Comparison of ENCODE assay signal across 37 mouse cellular contexts in genomic region chr19:25729103-25729502, GRCm38 (mm10). TPM values are rescaled to one million over a fixed set of nuclear protein-coding genes. Genes with fewer than 3 reads are reported as not detected.
"Had no signal": no experiment of that assay in that cellular context is flagged by ENCODE, and none has a peak within 500 bp of the region (broad histone marks: within the 10 kb centered on the region; RNA-seq: fewer than 3 reads in every experiment).

No protein-coding gene starts in this region.

- H3K27ac ChIP-seq: heart, embryonic 10.5 days; heart, embryonic 13.5 days; heart, embryonic 15.5 days; hindbrain, embryonic 10.5 days; hindbrain, embryonic 12.5 days; hindbrain, embryonic 13.5 days; hindbrain, embryonic 14.5 days; hindbrain, embryonic 15.5 days; hindbrain, postnatal 0 days; intestine, embryonic 15.5 days; kidney, embryonic 15.5 days; kidney, postnatal 0 days; layer of hippocampus, adult 2 months had no signal

- DNase-seq: heart, postnatal 10 days; heart, postnatal 14 days; heart, postnatal 36 days; heart, postnatal 4 days; kidney, adult 11 months; kidney, adult 18-20 months; kidney, adult 2 months; kidney, adult 8-10 months; kidney, adult 9 months; kidney, postnatal 10 days; kidney, postnatal 14 days; kidney, postnatal 25 days; kidney, postnatal 36 days; kidney, postnatal 4 days; layer of hippocampus, adult 9-11 months; layer of hippocampus, postnatal 36 days had no signal

- H3K9ac ChIP-seq: heart, embryonic 12.5 days; heart, embryonic 13.5 days; heart, embryonic 15.5 days; hindbrain, embryonic 12.5 days; hindbrain, embryonic 13.5 days; hindbrain, embryonic 14.5 days; hindbrain, embryonic 15.5 days; intestine, embryonic 15.5 days; kidney, embryonic 15.5 days had no signal

- H3K9me3 ChIP-seq: heart, embryonic 10.5 days; heart, embryonic 12.5 days; heart, embryonic 13.5 days; heart, embryonic 15.5 days; hindbrain, embryonic 10.5 days; hindbrain, embryonic 12.5 days; hindbrain, embryonic 13.5 days; hindbrain, embryonic 15.5 days; intestine, embryonic 15.5 days; kidney, embryonic 15.5 days had no signal

- H3K4me1 ChIP-seq: heart, embryonic 10.5 days; heart, embryonic 12.5 days; heart, embryonic 13.5 days; heart, embryonic 15.5 days; hindbrain, embryonic 10.5 days; hindbrain, embryonic 12.5 days; hindbrain, embryonic 15.5 days; intestine, embryonic 15.5 days; kidney, embryonic 15.5 days had no signal

- H3K4me3 ChIP-seq: heart, embryonic 10.5 days; heart, embryonic 12.5 days; heart, embryonic 13.5 days; heart, embryonic 15.5 days; hindbrain, embryonic 10.5 days; hindbrain, embryonic 12.5 days; hindbrain, embryonic 13.5 days; hindbrain, embryonic 15.5 days; intestine, embryonic 15.5 days; kidney, embryonic 15.5 days; layer of hippocampus, adult 2 months had no signal

- H3K27me3 ChIP-seq: heart, embryonic 12.5 days; heart, embryonic 15.5 days; hindbrain, embryonic 12.5 days; hindbrain, embryonic 13.5 days; hindbrain, embryonic 15.5 days; intestine, embryonic 15.5 days; kidney, embryonic 15.5 days had no signal

- H3K36me3 ChIP-seq: heart, embryonic 10.5 days; heart, embryonic 12.5 days; heart, embryonic 13.5 days; heart, embryonic 15.5 days; hindbrain, embryonic 10.5 days; hindbrain, embryonic 12.5 days; hindbrain, embryonic 13.5 days; hindbrain, embryonic 15.5 days; intestine, embryonic 15.5 days; kidney, embryonic 15.5 days had no signal

- ATAC-seq: hindbrain, embryonic 16.5 days; hindbrain, postnatal 0 days; inflammation-experienced regulatory T-cells, adult 6 months; intestine, embryonic 15.5 days; intestine, embryonic 16.5 days; intestine, postnatal 0 days had no signal

- H3K4me2 ChIP-seq: heart, embryonic 11.5 days; heart, embryonic 12.5 days; heart, embryonic 13.5 days; heart, embryonic 15.5 days; hindbrain, embryonic 12.5 days; hindbrain, embryonic 13.5 days; hindbrain, embryonic 14.5 days; hindbrain, embryonic 15.5 days; intestine, embryonic 15.5 days; kidney, embryonic 15.5 days had no signal

RNA-seq across cellular contexts. Expression of gene Dmrt2, which starts 56.9 kb away (rescaled TPM):
- total RNA-seq: heart, postnatal 36 days; heart, postnatal 4 days; hematopoietic stem cell, adult 5-6 weeks; hindbrain, postnatal 0 days had no signal
- polyA plus RNA-seq: heart, postnatal 0 days; hindbrain, embryonic 14.5 days; hindbrain, embryonic 15.5 days; hindbrain, embryonic 16.5 days; hindbrain, postnatal 0 days; inflammation-experienced regulatory T-cells, adult 6 months had no signal
